Mouse (Mus musculus) testis, adult 2 months (tissue): Measurements from ENCODE around the gene Irx3.

Experiments used
- CTCF ChIP-seq: fragments of 200-500 bp; IDR thresholded peaks from 2 replicates; pipeline ENCODE4 v1.5.1; 2012; ENCODE audit warnings: low read depth, mild to moderate bottlenecking, inconsistent platforms, low read length, moderate library complexity; ENCODE audit not compliant: control insufficient read depth, insufficient read depth, insufficient replicate concordance
- POLR2A ChIP-seq: fragments of 200-500 bp; IDR thresholded peaks from 2 replicates; pipeline ENCODE4 v1.6.1; 2012; ENCODE audit warnings: low read depth, mild to moderate bottlenecking, inconsistent platforms, low read length, moderate library complexity; ENCODE audit not compliant: control insufficient read depth

GRCm38 (mm10) chr8:91801241-91801811 lies 541 bp downstream of the Irx3 start:
- TF ChIP-seq CTCF (no peak), POLR2A (no peak)
